Mouse (Mus musculus) cortical plate, adult 2 months (tissue): ENCODE data around the gene Gfpt1.

ENCODE experiments used
- CTCF ChIP-seq: fragments of 200-500 bp; IDR thresholded peaks from 2 replicates; pipeline ENCODE4 v1.5.1; 2011; ENCODE audit warnings: mild to moderate bottlenecking, control low read depth, low read length; ENCODE audit not compliant: insufficient read depth; ENCODE audit errors: extremely low read depth
- POLR2A ChIP-seq: fragments of 200-500 bp; IDR thresholded peaks from 2 replicates; pipeline ENCODE4 v1.6.1; 2011; ENCODE audit warnings: mild to moderate bottlenecking, low read length, control low read depth; ENCODE audit not compliant: insufficient read depth; ENCODE audit errors: extremely low read depth

GRCm38 (mm10) chr6:87111493-87111892 is 68.8 kb downstream of the Gfpt1 start:
- TF ChIP-seq CTCF (no peak), POLR2A (no peak)
